Mouse (Mus musculus) kidney, adult 2 months (tissue): ENCODE measurements around the gene Neurod2. TPM values are rescaled to one million over a fixed set of nuclear protein-coding genes. Genes with fewer than 3 reads are reported as not detected.

ENCODE experiments used
- DNase-seq: peaks from one replicate; pipeline ENCODE4 v3.0.0; 2021
- H3K27ac ChIP-seq: fragments of 200-500 bp; 2 replicates; pipeline ENCODE4 v1.5.1; 2012; ENCODE audit warnings: low read depth, low read length, control low read depth, inconsistent platforms; ENCODE audit not compliant: insufficient read depth
- H3K27me3 ChIP-seq: fragments of 200-500 bp; replicated peaks from 2 replicates; pipeline ENCODE4 v1.6.1; 2012; ENCODE audit warnings: mild to moderate bottlenecking, moderate library complexity, low read length, inconsistent platforms; ENCODE audit not compliant: control insufficient read depth, insufficient read depth
- H3K36me3 ChIP-seq: fragments of 200-500 bp; 2 replicates; pipeline ENCODE4 v1.6.1; 2012; ENCODE audit warnings: mild to moderate bottlenecking, moderate library complexity, low read length, inconsistent platforms; ENCODE audit not compliant: control insufficient read depth, insufficient read depth
- H3K4me1 ChIP-seq: fragments of 200-500 bp; 2 replicates; pipeline ENCODE4 v1.6.1; 2011; ENCODE audit warnings: low read length; ENCODE audit not compliant: control insufficient read depth, insufficient read depth
- H3K4me3 ChIP-seq: fragments of 200-500 bp; 2 replicates; pipeline ENCODE4 v1.5.1; 2011; ENCODE audit warnings: mild to moderate bottlenecking, low read depth, low read length, control low read depth; ENCODE audit not compliant: insufficient read depth
- CTCF ChIP-seq: fragments of 200-500 bp; conservative IDR thresholded peaks from 2 replicates; pipeline ENCODE4 v1.5.1; 2011; ENCODE audit warnings: low read depth, mild to moderate bottlenecking, control low read depth, low read length, moderate library complexity, mixed read lengths; ENCODE audit not compliant: insufficient read depth, insufficient read length
- POLR2A ChIP-seq: fragments of 200-500 bp; IDR thresholded peaks from one replicate; pipeline ENCODE4 v1.6.1; 2011; ENCODE audit warnings: low read depth, low read length, control low read depth
- WGBS: fragments of 180-500 bp; shearing (Covaris S2); methylation state at CpG from one replicate; pipeline ENCODE4 v1.1.7; 2018; 5-methylcytosine and 5-hydroxymethylcytosine counted together
- polyA plus RNA-seq: library from polyadenylated mRNA; depleted of rRNA; stranded (reverse); fragments of >200 nt; gene quantifications from 2 replicates; pipeline ENCODE4 v1.2.3, GENCODE M21; 2012

Neurod2 gene
- polyA plus RNA-seq, 1 experiment = not detected

DNA sequence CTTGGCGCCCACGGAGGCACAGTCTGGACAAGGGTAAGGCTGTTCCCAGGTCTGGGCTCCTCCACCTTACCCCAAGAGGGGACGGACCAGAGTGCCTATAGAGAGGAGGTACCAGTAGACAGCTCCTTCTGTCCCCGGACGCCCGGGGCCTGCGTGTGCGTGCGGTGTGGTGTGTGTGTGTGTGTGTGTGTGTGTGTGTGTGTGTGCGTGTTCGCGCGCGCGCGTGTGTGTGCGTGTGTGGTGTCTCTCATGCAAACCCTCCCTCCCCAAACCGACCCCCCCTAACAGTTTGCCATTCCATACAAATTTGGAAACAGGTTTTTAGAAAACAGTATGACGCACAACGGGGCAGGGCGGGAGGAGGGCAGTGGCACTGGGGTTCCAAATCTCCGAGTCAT is 3.6 kb downstream of the Neurod2 start:
- no peak for TF ChIP-seq CTCF
- no peak for TF ChIP-seq POLR2A
- DNase-seq = no peak
- Histone ChIP-seq H3K4me1 (no peaks in the 10 kb centered on the region; the same call in 1 of the 2 replicates), H3K27me3 (peaks cover 19% of the 10 kb centered on the region), H3K4me3 (no peak overlapping the region), H3K27ac (no peak overlapping the region), H3K36me3 (no peaks in the 10 kb centered on the region)
- 3% methylated on average over 22 of the region's 22 CpGs for WGBS

GRCm38 (mm10) chr11:98325191-98325820 is 4.1 kb downstream of the Neurod2 start:
- DNase-seq = no peak
- H3K4me3 ChIP-seq = no peak overlapping the region
- 5% methylated on average over 14 of the region's 14 CpGs for WGBS
- no peaks in the 10 kb centered on the region; the same call in 1 of the 2 replicates for H3K4me1 ChIP-seq
- H3K27me3 ChIP-seq = peaks cover 19% of the 10 kb centered on the region
- no peak overlapping the region for H3K27ac ChIP-seq
- TF ChIP-seq POLR2A (no peak), CTCF (no peak)
- H3K36me3 ChIP-seq = no peaks in the 10 kb centered on the region

- Histone ChIP-seq H3K36me3 (no peaks in the 10 kb centered on the region), H3K4me3 (no peak overlapping the region), H3K27ac (no peak overlapping the region), H3K27me3 (peaks cover 19% of the 10 kb centered on the region), H3K4me1 (no peaks in the 10 kb centered on the region; the same call in 1 of the 2 replicates)
- peak; percentile 38 for DNase-seq
- TF ChIP-seq CTCF (no peak), POLR2A (no peak)
- WGBS = 2% methylated on average over 9 of the region's 9 CpGs
These were observed 5.5 kb downstream of the Neurod2 start for GRCm38 (mm10) chr11:98323933-98324332.

DNA sequence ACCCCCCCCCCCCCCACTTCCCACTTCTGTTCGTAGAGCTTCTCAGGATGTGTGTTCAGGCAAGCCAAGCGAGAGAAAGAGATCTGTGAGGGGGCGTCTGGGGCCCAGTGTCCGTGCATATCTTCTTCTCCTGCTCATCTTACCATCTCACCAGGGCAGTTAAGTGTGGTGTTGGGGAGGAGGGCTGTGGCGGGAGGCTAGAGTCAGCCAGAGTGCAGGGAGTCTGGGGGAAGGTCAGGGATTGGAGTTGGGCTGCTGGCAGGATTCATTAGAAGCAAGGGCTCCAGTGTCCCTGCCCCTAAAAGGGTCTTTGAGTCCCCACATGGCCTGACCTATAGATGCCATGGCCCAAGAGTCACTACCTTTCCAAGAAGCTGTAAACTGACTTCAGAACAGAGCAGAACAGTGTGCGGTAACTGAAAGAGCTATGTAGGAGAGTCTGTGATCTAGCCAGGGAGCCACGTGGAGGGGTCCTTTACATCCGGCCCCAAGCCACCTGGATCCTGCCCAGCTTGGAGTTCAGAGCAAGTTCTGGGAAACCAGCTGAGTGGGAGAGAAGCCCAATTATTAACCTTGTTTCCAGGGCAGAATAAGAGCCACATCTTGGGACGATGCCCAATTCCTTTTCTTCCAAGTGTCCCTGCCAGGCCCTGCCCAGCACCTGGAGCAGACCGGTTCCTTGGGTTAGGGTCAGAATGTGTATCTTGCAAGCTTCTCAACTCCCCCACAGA is 6.1 kb downstream of the Neurod2 start:
- peaks cover 14% of the 10 kb centered on the region for H3K27me3 ChIP-seq
- DNase-seq = no peak
- no peaks in the 10 kb centered on the region; the same call in 1 of the 2 replicates for H3K4me1 ChIP-seq
- 4% methylated on average over 10 of the region's 10 CpGs for WGBS
- no peak overlapping the region for H3K27ac ChIP-seq
- H3K36me3 ChIP-seq = no peaks in the 10 kb centered on the region
- H3K4me3 ChIP-seq = no peak overlapping the region
- TF ChIP-seq POLR2A (no peak), CTCF (no peak)

- TF ChIP-seq CTCF = no peak
- no peak for TF ChIP-seq POLR2A
- no peaks in the 10 kb centered on the region for H3K4me1 ChIP-seq
- no peak overlapping the region for H3K27ac ChIP-seq
- peaks cover 10% of the 10 kb centered on the region for H3K27me3 ChIP-seq
- 3% methylated on average over 1 of the region's 1 CpGs for WGBS
- no peak for DNase-seq
- no peak overlapping the region for H3K4me3 ChIP-seq
- H3K36me3 ChIP-seq = no peaks in the 10 kb centered on the region
These were observed 7.3 kb downstream of the Neurod2 start for GRCm38 (mm10) chr11:98322159-98322558.

DNA sequence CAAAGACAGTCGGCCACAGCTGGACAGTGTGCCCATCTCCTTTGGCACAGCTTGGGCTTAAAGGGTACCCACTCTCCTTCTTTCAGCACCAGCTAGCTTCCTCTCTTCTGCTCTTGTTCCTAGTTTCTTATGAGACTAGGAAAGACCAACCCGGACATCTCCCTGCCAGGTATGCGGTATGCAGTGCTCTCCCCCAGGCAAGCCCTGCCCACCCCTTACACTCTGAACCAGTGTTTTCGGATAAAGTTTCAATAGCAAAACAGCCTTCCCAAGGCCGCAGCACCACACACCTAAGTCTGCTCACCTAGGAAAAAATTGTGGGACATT is 7.8 kb downstream of the Neurod2 start:
- 5% methylated on average over 5 of the region's 5 CpGs for WGBS
- no peak overlapping the region for H3K4me3 ChIP-seq
- TF ChIP-seq POLR2A = no peak
- TF ChIP-seq CTCF = no peak
- no peak for DNase-seq
- no peak overlapping the region for H3K27ac ChIP-seq
- no peaks in the 10 kb centered on the region for H3K4me1 ChIP-seq
- no peaks in the 10 kb centered on the region for H3K36me3 ChIP-seq
- H3K27me3 ChIP-seq = peaks cover 9% of the 10 kb centered on the region

DNA sequence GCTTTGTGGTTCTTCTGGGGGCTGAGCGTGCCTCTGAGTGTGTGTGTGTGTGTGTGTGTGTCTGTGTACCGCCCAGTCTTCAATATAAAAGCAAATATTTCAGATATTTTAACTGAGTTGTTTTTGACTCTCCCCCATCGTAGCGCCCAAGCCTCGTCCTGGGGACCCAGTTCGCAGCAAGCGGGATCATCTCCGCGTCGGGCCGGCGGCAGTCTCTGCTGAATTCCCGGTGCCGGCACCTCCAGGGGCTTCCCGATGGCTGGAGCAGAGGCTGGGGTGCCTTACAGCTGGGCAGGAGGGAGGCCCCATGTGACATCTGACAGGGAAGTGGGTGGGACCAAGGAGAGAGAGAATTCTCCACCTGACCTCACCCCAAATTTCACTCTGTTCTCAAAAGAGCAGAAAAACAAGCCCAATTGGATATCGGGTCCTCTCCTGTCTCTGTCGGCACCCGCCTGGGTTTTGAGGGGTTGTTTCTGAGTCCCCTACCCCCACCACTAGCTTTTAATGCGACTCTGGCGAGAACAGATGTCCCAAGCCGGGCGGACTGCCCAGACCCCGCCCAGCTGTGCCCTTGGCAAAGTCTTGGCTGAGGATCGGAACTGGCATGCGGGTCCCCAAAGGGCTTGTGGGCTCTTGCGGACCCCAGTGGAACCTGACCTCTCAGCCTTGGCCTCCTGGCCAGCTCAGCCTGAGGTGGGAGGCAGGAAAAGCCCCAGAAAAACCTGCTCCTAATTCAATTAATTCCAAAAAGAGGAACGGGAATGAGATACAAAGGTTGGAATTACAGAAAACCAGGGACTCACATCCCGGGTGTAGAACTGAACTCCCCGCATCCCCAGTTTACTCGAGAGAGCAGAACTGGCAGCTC is 8.4 kb downstream of the Neurod2 start:
- Histone ChIP-seq H3K27ac (no peak overlapping the region), H3K4me3 (no peak overlapping the region), H3K4me1 (no peaks in the 10 kb centered on the region), H3K27me3 (peaks cover 9% of the 10 kb centered on the region), H3K36me3 (no peaks in the 10 kb centered on the region)
- no peak for DNase-seq
- WGBS = 2% methylated on average over 30 of the region's 30 CpGs
- no peak for TF ChIP-seq CTCF
- no peak for TF ChIP-seq POLR2A
